Mouse (Mus musculus): ENCODE measurements around the gene Nhsl1.
"Not testable (repeated sequence)": the region's sequence is repeated elsewhere in the genome, so short reads cannot be mapped to it uniquely, and the experiment has no call there.

The Nhsl1 gene

DNA sequence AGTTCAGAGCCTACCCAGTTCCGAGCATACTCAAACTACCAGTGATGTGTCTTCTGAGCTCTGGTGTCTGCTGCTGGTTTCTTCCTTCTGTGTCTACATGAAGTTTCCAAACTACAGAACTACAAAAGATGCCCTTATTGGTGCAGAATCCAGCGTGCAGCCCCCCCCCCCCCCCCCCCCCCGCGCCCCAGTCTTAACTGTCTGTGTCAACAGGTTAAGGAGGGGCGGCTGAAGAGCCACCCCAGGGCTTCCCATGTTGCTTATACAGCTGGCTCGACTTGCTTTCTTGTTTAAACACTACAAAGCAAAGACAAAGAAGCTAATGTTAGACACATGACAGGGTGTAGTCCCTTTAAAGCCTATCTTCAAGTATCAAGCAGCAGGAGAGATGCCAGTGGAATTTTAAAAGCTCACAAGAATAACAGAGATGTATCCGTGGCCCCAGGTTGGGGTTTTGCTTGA lies 127.6 kb downstream of the Nhsl1 start:
- DNase-seq (ENCODE audit: extremely low spot score), result peak; percentile 54

DNA sequence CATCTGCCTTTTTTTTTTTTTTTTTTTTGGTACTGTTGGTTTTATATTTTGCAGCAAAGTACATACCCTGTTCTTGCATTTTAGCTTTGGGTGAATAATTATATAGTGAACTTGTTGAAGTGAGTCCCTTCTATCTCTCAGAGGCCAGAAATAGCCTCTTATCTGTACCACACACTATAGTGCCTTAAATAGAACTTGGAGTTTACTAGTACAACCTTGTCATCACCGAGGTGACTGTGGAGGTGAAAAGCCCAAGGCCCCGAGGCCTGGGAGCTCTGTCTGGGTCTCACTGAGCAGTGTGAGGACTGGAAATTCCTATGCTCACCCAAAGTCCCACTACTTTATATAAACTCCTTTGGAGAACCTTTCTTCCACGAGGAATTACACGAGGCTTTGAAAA lies 128.5 kb downstream of the Nhsl1 start:
- DNase-seq (ENCODE audit: extremely low spot score), result no peak

DNA sequence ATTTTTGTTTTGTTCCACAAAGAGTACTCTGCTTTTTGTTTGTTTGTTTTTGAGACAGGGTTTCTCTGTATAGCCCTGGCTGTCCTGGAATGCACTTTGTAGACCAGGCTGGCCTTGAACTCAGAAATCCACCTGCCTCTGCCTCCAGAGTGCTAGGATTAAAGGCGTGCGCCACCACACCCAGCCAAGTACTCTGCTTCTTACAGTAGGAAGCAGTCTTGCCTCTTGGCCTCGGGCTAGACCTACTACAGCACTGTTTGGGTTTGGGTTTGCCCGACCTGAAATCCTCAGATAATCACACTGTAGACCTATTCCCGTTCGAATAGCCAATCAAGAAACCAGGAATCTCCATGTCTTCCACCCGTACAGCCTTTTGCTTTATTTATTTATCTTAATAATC lies 130.1 kb downstream of the Nhsl1 start:
- DNase-seq (ENCODE audit: extremely low spot score), result not testable (repeated sequence)

DNA sequence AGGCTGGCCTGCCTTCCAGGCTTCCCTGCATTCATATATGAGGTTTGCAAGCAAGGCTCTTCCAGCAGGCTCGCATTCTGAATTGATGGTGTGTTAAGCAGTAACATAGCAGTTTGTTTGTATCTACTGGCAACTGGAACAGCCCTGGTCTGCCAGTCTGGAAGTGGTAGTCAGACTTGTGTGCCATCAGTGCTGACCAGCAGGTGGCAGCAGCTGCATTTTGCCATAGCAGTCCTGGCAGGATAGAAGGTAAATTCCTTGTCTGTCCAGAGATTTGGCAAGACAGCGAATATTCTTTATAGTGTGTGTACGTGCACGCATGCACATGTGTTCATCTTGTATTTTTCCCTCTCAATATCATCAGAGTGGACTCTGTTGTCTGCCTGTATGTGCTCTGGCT lies 134.6 kb downstream of the Nhsl1 start:
- peak; percentile 72 for DNase-seq (ENCODE audit: extremely low spot score)

DNA sequence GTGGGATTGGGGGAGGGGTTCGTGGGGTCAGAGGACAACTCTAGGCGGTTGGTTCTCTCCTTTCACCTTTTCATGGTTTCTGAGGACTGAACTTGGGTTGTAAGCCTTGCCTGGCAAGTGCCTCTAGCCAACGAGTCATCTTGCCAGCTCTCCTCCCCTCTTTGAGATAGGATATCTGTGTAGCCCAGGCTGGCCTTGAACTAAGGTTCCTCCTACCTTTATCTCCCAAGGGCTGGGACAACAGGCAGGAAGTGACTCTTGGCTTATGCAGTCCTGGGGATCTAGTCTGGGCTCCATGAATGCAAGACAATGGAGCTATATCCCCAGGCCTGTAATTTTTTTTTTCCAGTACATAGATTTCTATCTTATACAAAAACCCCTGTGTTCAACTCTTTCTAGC lies 135.4 kb downstream of the Nhsl1 start:
- no peak for DNase-seq (ENCODE audit: extremely low spot score)

DNA sequence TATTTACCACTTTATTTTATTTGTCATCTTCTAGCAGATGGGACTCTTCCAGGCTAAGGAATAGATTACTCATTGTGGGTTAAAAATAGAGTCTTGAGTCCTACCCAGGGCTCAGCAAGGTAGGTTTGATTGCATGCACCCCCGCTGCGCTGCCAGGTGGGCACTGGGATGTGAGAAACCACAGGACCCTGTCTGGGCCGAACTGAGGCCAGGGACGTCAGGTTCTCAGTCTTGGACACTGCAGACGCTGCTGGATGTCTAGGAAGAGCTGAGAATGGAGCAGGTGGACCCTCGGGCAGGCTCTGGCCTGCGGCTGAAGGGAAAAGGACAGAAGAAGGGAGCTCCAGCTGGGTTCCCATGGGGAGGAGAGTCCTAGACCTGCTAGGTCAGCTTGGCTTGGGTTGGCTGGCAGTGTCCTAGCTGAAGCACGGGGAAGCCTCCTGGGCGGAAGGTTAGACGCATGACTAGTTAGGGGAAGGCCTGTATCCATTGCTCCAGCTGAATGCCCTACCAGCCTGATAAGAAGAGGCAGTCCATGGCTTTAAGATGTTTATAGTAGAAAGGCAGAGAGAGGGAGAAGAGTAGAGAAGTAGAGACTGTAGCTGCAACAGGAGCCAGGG lies 136.6 kb downstream of the Nhsl1 start:
- no peak for DNase-seq (ENCODE audit: extremely low spot score)

DNA sequence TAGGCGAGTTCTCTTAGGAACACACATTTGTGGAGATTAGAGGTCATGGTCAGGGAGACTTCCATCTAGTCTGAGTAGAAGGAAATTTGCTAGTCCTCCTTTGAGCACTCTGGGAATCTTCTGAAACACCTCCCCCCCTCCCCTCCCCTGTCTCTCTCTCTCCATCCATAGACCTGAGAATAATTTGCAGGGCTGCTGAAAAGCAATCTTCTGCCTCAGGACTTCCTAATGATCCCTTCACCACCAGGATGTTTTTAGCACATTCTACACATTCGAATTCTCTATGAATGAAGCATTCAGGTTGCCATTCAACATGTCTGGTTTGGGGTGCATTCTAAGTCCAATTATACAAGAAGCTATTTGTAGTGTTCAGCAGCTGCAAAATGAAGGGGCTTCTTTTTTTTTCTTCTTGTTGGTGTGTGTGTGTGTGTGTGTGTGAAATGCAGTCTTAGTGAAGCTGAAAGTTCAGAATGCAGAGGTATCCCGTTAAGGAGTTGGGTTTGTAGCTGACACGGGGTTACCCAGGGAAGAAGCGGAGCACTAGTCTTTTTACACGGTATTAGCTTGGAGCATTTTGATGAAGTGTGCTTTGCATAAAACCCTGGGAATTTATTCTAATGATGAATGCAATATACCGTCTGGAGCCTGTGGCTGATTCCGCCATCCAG lies 139.2 kb downstream of the Nhsl1 start:
- no peak for DNase-seq (ENCODE audit: extremely low spot score)

DNA sequence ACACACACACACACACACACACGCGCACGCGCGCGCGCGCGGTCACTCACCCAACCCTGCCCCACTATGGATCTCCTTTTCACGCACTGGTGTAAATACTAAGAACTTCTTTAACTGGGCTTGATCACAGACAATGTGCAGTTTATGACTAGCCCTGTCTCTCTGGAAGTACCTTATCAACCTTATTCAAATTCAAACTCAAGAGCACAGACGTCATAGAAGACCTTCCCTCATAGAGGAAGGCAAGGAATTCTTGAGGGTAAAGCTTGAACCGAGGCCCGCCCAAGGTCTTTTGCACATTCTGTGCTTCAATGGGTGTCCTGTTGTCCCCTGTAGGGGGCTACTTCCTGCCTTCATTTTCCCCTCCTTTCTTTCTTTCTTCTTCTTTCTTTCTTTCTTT lies 142.6 kb downstream of the Nhsl1 start:
- no peak for DNase-seq (ENCODE audit: extremely low spot score)

DNA sequence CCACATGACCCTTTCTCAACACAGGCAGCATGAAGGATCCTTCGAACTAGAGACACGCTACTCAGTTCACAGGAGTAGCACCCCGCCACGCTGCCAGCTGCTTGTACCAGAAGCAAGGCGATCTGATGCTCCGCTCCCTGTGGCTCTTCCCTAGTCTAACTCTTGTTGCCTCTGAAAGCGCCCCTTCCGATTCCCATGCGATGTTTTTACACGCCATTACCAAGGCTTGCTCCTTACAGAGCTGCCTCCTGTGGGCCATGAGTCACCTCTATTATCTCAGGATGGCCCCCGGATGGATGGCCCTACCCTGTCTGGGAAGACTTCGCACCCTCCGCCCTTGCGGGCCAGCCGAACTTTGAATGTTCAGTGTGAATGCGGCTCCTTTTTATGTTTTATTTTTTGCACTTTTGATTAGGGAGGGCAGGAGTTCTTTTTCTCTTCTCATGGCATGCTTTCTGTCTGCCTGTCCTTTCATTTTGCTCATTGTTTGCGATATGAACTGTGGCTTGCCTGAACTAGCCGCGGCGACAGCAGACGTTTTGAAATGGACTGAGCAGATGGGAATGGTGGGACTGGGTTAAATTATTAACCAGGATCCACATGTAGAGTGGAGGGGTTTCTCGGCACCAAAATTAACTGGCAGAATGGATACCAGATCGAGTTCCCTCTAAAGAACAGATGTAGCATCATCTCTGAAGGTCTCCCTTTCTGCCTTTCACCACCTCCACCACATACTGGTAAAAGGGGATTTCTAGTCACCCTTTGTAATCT lies 144.5 kb downstream of the Nhsl1 start:
- no peak for DNase-seq (ENCODE audit: extremely low spot score)

DNA sequence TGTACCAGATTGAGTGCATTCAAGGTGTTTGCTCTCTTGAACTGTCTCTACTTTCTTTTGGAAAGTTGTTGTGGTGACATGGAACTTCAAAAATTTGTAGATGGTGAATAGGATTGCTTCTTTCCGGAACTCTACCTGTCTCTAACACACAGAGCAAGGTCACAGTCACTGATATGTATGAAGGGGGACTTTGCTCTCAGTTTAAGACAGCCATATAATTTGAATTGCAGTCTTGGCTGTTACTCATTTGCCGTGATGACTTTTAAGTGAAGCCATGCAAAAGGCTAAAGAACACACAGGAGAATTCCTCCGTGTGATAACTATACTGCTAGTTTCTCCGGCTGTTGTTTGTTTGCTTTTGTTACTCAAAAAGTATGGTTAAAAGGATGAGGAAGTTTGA lies 149.6 kb downstream of the Nhsl1 start:
- no peak for DNase-seq (ENCODE audit: extremely low spot score)

DNA sequence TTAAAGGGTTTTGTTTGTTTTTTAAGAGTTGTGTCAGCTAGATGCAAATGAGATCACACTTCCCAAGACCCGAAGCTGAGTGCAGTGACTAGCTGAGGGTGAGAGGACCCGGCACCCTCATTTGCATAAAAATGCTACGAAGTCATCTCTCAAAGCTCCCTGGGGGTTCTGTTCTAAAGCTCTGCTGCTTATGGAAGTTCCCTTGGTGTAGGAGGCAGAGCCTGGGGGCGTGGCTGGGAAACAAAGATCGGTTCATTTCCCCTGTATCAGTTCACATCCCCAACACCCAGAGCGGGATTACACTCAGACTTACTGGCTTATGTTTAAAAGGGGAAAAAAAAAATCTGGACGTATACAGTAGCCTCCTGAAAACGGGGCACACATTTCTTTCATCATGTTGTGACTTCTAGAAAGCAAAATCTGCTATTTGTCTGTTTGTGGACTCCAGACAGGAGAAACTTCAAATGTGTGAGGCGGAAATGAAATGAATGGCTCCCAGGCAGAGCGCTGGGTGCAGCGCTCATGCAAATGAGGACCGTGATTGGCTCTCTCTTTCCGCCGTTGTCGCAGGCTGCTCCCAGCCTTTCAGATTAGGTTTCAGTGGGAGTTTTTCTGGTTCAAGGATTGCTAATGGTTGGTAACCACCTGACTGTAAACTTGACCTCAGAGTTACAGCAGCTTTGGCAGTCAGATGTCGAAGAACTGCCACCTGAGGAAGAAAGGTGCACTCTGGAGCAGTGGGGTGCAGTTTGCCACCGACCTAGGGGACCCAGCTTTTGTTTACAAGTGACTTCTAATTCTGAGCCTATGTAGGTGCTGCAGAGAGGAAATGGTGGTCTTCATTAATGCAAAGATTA lies 150.7 kb downstream of the Nhsl1 start:
- peak; percentile 70 for DNase-seq (ENCODE audit: extremely low spot score)

DNA sequence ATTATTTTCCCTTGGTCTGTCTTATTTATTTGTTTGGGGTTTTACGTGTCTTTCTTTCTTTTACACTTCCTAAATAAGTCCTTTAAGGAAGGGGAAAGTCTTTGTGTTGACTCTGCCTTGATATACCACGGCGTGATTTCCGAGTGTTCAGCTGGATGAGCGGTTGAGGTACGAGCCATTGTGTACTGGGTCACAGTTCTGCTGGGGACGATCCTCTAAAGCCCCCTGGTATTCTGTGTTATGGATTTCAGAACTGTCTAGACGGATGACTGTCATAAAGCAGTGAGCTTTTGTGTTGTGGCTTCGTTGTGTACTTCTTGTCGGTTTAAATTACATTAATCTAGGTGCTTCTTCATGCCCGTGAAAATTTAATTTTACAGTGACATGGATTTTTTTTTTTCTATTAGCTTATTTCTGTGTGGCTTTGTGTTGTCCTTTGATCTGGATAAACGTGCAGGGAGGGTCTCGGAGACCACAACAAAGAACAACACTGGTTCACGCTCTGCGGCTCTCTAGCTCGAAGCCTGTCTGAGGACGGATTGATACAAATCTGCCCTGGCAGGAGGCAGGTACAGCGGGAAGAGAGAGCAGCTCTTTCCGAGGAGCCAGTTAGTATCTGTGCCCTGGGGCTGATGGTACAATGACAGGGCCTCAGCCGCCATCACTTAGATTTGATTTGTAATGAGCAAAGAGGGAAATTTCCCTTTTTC lies 151.7 kb downstream of the Nhsl1 start:
- DNase-seq (ENCODE audit: extremely low spot score), result no peak

DNA sequence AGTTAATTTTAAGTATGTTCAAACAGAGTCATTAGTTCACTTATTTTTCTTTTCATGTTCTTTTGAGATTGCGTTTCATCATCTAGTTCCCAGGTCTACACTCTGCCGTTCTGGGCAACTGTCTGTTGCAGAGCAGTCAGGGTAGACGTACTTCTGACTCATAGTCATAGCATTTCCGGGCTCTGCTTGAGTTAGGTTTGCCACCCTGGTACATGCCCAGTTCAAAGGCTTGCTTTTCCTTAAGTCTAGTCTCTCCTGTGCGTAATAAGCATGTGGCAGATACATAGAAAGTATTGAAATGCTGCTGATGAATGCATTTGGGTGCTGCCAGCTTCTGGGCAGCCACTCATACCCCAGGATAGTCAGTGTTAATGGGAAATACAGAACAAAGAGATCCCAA lies 152.9 kb downstream of the Nhsl1 start:
- no peak for DNase-seq (ENCODE audit: extremely low spot score)

DNA sequence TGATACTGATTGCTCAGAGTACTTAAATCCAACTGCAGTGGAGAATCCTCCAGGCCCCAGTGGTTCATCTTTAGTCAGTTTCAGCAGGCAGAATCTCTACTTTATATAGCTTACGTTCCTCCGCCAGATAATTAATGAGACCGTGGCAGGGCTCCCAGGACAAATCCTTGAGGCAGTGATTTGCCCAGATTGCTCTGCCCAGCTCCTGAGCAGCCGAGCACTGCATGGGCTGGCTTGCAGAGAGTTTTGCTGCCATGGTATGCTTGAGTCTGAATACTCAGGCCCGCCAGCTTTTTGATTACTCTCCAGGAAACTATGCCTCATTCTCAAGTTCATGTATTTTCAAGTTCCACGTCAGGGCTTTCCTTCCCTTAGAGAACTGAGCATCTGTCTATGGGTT lies 156.3 kb downstream of the Nhsl1 start:
- DNase-seq (ENCODE audit: extremely low spot score), result no peak

DNA sequence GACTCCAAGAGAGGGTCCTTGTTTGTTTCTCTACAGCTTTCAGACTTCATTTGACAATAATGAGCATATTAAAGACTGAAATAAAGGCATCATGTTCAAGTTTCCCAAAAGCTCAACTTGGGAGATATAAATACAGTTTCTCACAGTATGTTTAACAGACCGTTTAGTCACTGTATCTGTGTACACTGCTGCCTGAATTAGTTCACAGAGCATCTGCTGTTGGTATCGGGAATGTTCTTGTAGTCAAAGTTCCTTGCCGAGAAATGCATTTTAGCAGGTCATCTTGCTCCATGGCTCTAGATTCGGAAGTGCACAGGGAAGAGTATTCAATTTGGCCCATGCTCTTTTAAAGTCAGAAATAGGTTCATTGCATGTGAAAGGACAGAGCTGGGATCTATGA lies 159.5 kb downstream of the Nhsl1 start:
- DNase-seq (ENCODE audit: extremely low spot score), result no peak

DNA sequence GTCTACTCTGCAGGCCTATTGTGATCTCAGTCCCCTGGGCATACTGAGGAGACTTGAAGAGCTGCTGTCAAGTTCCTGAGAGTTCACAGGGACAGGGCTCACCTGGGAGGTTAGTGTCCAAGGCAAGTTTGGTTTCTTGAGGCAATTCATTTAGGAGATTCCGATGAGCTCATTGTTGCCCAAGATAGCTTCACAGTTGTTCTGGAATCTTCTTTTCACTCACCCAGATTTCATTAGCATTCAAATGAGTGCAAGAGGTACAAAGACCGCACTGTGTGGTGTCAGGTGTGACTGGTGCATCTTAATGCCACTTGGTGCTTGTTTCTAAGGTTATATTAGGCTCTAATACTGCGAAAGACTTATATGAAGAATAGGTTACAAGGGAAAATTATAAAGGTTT lies 160.5 kb downstream of the Nhsl1 start:
- no peak for DNase-seq (ENCODE audit: extremely low spot score)

DNA sequence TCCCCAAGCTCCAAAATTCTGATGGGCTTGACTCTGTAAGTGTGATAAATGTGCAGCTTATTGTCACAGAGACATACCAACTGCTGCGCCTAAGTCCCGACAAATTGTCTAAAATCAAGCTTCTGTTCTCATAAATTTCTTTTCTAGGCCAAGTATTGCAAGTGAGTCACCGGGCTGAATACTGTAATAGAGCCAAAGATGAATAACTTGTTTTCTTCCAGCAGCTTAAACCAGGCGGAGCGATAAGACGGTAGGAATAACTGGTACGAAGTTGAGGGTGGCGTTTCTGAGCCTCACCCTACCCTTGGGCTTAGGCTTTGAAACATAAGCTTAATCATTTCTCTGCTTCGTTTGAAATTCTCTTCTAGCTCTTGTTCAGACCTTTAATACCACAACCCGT lies 162.1 kb downstream of the Nhsl1 start:
- no peak for DNase-seq (ENCODE audit: extremely low spot score)

DNA sequence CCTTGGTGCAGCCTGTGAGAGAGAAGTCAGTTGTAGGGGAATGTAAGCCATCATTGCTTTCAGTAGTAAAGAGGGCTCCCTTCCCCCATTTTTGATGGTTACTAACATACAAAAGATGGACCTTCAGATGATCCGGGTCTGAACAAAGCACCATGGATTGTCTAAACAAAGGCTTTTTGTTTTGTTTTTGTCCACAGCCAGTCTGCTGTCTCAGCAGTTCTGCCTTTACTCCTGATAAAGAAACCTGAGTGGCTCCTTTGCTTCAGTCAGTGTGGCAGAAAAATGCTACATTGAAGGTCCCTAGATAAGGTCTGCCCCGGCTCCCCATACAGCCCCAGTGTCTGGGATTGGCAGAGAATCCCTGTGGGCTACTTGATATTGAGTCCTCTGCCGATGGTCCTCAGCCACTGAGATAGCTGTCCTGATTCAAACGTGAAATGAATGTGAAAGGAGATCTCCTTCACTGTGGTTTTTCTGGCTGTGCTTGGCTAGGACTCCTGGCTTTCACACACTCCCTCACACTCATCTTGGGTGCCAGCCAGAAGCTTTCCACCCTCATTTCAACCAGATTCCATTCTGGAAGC lies 163.9 kb downstream of the Nhsl1 start:
- peak; percentile 22 for DNase-seq (ENCODE audit: extremely low spot score)

DNA sequence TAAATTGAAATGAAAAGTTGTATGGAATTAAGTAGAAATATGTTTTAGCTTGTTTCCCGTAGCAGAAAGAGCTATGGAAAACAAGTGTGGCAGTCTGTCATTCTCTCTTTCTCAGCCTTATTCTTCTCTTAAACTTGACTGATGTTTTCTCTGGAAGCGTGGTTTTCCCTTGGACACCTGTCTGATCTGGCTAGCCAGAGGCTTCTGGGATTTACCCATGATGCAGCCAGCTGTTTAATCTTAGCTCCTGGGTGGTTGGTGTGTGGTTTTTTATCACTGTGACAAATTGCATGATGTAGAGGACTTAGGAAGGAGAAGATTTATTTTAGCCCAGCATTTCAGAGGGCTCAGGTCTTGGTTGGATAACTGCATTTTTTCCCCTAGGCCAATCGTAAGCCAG lies 164.9 kb downstream of the Nhsl1 start:
- no peak for DNase-seq (ENCODE audit: extremely low spot score)

DNA sequence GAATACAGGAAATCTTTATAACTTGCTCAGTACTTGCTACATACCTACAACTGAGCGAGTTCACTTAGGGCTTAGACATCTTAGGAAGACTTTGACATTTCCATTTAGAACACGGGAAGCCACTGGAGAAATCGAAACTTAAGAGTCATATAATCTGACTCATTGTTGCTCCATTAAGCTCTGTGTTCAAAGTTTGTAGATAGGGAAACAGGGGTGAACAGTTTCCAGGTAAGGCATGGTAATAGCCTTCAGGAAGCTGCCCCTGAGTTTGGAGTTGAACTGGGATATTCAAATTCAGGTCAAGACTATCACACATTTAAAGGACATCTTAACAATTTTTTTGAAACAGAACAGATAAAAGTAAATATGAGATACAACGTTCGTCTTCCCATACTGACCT lies 165.9 kb downstream of the Nhsl1 start:
- DNase-seq (ENCODE audit: extremely low spot score), result no peak

DNA sequence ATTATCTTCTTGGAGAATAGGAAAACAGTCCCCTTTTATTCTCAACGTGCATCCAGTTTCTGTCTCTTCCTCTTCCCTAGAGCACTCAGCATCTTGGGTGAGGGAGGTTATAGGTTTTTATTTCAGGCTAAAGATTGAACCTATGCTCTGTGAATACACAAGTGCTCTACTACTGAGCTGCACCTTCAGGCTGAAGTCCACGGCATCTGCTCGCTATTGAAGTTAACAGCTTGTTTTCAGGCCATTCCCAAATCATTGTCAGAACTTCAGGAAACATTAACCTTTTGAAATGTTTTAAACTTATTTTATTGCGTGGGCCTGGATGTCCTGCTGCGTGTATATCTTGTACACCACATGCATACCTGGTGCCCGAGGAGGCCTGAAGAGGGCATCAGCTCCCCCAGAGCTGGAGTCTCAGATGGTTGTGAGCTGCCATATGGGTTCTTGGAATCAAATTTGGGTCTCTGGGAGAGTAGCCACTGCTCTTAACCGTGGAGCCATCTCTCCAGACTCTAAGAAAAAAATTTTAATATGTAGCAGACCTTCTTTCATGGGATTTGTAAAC lies 169.5 kb downstream of the Nhsl1 start:
- no peak for DNase-seq (ENCODE audit: extremely low spot score)

All from embryo, embryonic 9.5 days (tissue).